Mouse (Mus musculus) erythroblast, embryonic 14.5 days (primary cell): ENCODE results near the gene Plekhg4. TPM values are rescaled to one million over a fixed set of nuclear protein-coding genes. Genes with fewer than 3 reads are reported as not detected.

ENCODE experiments used
- H3K27me3 ChIP-seq: 2 replicates; pipeline ENCODE4 v1.6.1; 2012; ENCODE audit warnings: inconsistent platforms; ENCODE audit not compliant: control insufficient read depth
- H3K36me3 ChIP-seq: 2 replicates; pipeline ENCODE4 v1.6.1; 2012; ENCODE audit warnings: mild to moderate bottlenecking, inconsistent platforms; ENCODE audit not compliant: control insufficient read depth
- H3K4me1 ChIP-seq: 2 replicates; pipeline ENCODE4 v1.6.1; 2012; ENCODE audit warnings: inconsistent platforms; ENCODE audit not compliant: control insufficient read depth
- H3K4me3 ChIP-seq: replicated peaks from 2 replicates; pipeline ENCODE3; 2012; ENCODE audit warnings: moderate library complexity, mild to moderate bottlenecking, inconsistent platforms
- H3K9me3 ChIP-seq: 2 replicates; pipeline ENCODE4 v1.6.1; 2012; ENCODE audit warnings: low read length, inconsistent platforms, mixed read lengths; ENCODE audit not compliant: control insufficient read depth
- GATA1 ChIP-seq: IDR thresholded peaks from 2 replicates; pipeline ENCODE4 v1.6.1; 2012; ENCODE audit warnings: low read length, inconsistent platforms, mixed read lengths
- TAL1 ChIP-seq: IDR thresholded peaks from 3 replicates; pipeline ENCODE4 v1.6.1; 2012; ENCODE audit warnings: low read length, inconsistent platforms, mixed read lengths
- polyA plus RNA-seq: library from polyadenylated mRNA; stranded (reverse); fragments of >175 nt; gene quantifications from 2 replicates; pipeline ENCODE4 v1.2.3, GENCODE M21; 2012

Gene Plekhg4
- polyA plus RNA-seq, 1 experiment: not detected

DNA sequence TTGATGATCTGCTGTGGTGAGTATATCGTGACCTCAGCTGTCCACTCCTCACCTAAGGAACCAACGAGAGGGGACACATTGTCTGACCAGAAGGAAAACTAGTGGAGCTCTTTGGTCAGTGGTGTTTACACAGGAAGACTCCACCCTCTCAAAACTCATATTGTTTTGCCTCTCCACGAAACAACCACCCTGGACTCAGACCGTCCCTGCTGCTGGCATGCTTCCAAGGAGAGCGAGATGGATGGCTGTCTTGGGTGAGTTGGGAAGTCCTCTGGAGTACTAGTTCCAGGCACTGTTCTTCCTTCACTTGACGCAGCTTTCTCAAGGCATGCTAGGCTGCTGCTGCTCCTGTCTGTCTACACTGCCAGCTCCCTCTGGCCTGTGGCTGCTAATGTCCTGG, 16.0 kb downstream of the Plekhg4 start:
- Histone ChIP-seq H3K4me3 (no peak overlapping the region), H3K27me3 (no peaks in the 10 kb centered on the region), H3K36me3 (no peaks in the 10 kb centered on the region), H3K9me3 (no peaks in the 10 kb centered on the region), H3K4me1 (no peaks in the 10 kb centered on the region)
- TF ChIP-seq GATA1: no peak
- no peak for TF ChIP-seq TAL1

GRCm38 (mm10) chr8:105393089-105393787, 20.2 kb downstream of the Plekhg4 start:
- H3K36me3 ChIP-seq: no peaks in the 10 kb centered on the region
- no peaks in the 10 kb centered on the region for H3K9me3 ChIP-seq
- no peak overlapping the region for H3K4me3 ChIP-seq
- no peaks in the 10 kb centered on the region for H3K4me1 ChIP-seq
- no peaks in the 10 kb centered on the region; the same call in 1 of the 2 replicates for H3K27me3 ChIP-seq
- no peak for TF ChIP-seq TAL1
- TF ChIP-seq GATA1: no peak

DNA sequence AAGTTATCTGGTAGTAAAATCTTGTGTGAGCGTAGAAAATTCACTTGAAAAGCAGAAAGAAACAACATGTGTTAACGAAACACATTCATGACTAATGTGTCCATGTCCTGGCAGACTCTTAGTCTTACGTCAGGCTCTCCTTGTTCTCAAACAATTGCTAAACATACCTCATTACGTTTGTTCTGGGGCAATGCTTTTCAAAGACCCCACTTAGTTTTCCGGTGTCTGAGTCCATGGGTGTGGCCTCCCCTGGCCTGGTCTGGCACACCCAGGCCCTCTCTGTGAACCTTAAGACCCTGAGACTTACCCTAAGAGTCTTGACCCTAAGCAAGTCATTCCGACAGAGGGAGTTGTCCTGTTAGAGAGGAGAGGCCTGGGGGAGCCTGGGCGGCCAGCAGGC, 20.8 kb downstream of the Plekhg4 start:
- H3K4me3 ChIP-seq: no peak overlapping the region
- no peaks in the 10 kb centered on the region for H3K9me3 ChIP-seq
- no peak for TF ChIP-seq TAL1
- no peak for TF ChIP-seq GATA1
- H3K27me3 ChIP-seq: no peaks in the 10 kb centered on the region; the same call in 1 of the 2 replicates
- H3K36me3 ChIP-seq: no peaks in the 10 kb centered on the region
- H3K4me1 ChIP-seq: no peaks in the 10 kb centered on the region

DNA sequence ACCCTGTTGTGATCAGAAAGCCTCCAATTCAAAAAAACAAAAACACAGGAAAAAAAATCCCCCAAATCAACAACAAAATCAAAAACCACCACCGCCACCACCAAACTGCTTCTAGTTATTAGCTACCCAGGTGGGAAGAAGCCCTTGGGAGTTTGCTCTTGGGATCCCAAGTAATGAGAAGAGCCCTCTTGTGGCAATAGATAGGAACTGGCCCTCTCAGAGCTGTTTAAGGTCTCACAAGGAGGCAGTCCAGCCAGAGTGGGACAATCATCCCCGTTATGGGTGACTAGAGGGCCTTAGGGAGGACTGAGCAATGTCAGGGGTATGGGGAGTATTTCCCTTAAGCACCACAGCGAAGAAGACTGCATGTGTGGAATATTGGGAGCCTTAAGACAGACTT, 24.7 kb downstream of the Plekhg4 start:
- Histone ChIP-seq H3K4me3 (no peak overlapping the region), H3K4me1 (no peaks in the 10 kb centered on the region), H3K9me3 (no peaks in the 10 kb centered on the region), H3K27me3 (peaks cover 4% of the 10 kb centered on the region), H3K36me3 (no peaks in the 10 kb centered on the region)
- TF ChIP-seq GATA1 (no peak), TAL1 (no peak)

GRCm38 (mm10) chr8:105400016-105400415, 26.9 kb downstream of the Plekhg4 start:
- no peak overlapping the region for H3K4me3 ChIP-seq
- no peaks in the 10 kb centered on the region for H3K36me3 ChIP-seq
- no peaks in the 10 kb centered on the region for H3K9me3 ChIP-seq
- no peak for TF ChIP-seq GATA1
- no peaks in the 10 kb centered on the region for H3K4me1 ChIP-seq
- H3K27me3 ChIP-seq: peaks cover 4% of the 10 kb centered on the region

- no peak for TF ChIP-seq GATA1
- no peak for TF ChIP-seq TAL1
- no peak overlapping the region for H3K4me3 ChIP-seq
- no peaks in the 10 kb centered on the region for H3K4me1 ChIP-seq
- H3K27me3 ChIP-seq: peaks cover 4% of the 10 kb centered on the region
- H3K9me3 ChIP-seq: no peaks in the 10 kb centered on the region
- no peaks in the 10 kb centered on the region for H3K36me3 ChIP-seq
Observed at GRCm38 (mm10) chr8:105403467-105403866, 30.4 kb downstream of the Plekhg4 start.

DNA sequence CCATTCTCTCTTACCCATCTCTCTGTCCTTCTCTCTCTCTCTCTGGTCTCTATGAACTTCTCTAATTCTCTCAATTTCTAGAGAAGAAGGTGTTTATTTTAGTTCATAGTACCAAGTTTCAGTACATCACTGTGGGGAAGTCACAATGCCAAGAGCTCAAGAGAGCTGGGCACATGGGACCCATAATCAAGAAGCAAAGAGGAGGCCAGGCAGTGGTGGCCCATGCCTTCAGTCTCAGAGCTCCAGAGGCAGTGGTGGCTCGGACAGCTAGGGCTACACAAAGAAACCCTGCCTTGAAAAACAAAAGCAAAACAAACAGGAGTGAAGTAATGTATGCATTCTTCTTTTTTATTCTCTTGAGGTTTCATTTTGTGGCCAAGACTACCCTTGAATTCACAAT, 31.4 kb downstream of the Plekhg4 start:
- H3K9me3 ChIP-seq: no peaks in the 10 kb centered on the region
- no peaks in the 10 kb centered on the region for H3K36me3 ChIP-seq
- H3K4me3 ChIP-seq: no peak overlapping the region
- no peaks in the 10 kb centered on the region for H3K4me1 ChIP-seq
- peaks cover 4% of the 10 kb centered on the region for H3K27me3 ChIP-seq
- TF ChIP-seq TAL1 (no peak), GATA1 (no peak)

DNA sequence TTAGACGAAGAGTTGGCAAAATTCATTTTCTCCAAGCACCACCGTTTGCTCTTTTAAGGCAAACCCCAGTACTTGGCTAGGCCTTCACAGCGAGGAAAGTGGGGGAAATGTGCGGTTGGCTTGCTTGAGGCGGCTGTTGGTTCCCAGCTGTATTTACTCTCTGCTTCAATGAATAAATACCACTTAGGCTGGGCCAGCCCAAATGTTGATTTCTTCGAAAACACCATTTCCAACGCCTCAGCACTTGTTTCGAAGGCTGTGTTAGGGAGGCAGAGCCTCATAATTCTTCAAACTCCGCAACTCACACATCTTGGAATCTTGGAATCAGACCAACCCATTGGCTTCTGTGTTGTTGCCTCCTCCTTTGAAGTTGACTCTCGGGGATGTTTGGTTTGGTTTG, 33.3 kb downstream of the Plekhg4 start:
- Histone ChIP-seq H3K4me1 (no peaks in the 10 kb centered on the region), H3K4me3 (no peak overlapping the region), H3K9me3 (no peaks in the 10 kb centered on the region), H3K27me3 (peaks cover 7% of the 10 kb centered on the region), H3K36me3 (no peaks in the 10 kb centered on the region)
- no peak for TF ChIP-seq TAL1
- TF ChIP-seq GATA1: no peak

GRCm38 (mm10) chr8:105408331-105408730, 35.3 kb downstream of the Plekhg4 start:
- no peaks in the 10 kb centered on the region for H3K4me1 ChIP-seq
- no peak overlapping the region for H3K4me3 ChIP-seq
- TF ChIP-seq GATA1: no peak
- no peak for TF ChIP-seq TAL1

DNA sequence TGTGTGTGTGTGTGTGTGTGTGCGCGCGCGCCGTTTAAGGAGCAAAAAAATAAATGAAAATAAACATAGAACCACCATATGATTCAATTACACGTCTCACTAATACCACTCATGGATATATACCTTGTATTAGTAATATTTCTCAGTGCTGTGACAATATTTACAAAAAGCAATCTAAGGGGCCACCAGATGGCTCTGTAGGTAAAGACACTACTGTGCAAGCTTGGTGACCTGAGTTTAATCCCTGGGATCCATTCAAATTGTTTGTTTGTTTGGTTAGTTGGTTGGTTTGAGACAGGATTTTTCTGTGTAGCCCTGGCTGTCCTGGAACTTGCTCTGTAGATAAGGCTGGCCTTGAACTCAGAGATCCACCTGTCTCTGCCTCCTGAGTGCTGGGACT, 36.9 kb downstream of the Plekhg4 start:
- H3K4me3 ChIP-seq: no peak overlapping the region
- TF ChIP-seq TAL1 (no peak), GATA1 (no peak)
- H3K36me3 ChIP-seq: no peaks in the 10 kb centered on the region
- peaks cover 5% of the 10 kb centered on the region for H3K4me1 ChIP-seq
- no peaks in the 10 kb centered on the region for H3K9me3 ChIP-seq
- H3K27me3 ChIP-seq: peaks cover 34% of the 10 kb centered on the region

More at GRCm38 (mm10) chr8:105408331-105408730, 35.3 kb downstream of the Plekhg4 start:
- peaks cover 19% of the 10 kb centered on the region for H3K27me3 ChIP-seq
- H3K9me3 ChIP-seq: no peaks in the 10 kb centered on the region
- no peaks in the 10 kb centered on the region for H3K36me3 ChIP-seq
